In genomic region chr10:117698313-117699138, GRCm38 (mm10) we compare ENCODE assay signal across 16 mouse cellular contexts.
"Had no signal": no experiment of that assay in that cellular context is flagged by ENCODE, and none has a peak within 500 bp of the region (broad histone marks: within the 10 kb centered on the region; RNA-seq: fewer than 3 reads in every experiment).

No protein-coding gene starts in this region.

- H3K9me3 ChIP-seq: neural tube, embryonic 13.5 days; neural tube, embryonic 15.5 days; stomach, embryonic 15.5 days had no signal

- H3K27ac ChIP-seq: neural tube, embryonic 13.5 days; neural tube, embryonic 15.5 days; stomach, embryonic 15.5 days; stomach, postnatal 0 days had no signal

- H3K4me1 ChIP-seq: neural tube, embryonic 13.5 days; neural tube, embryonic 15.5 days; stomach, embryonic 15.5 days had no signal

- DNase-seq: retina, postnatal 1 day; right cerebral cortex, adult 18-20 months; right cerebral cortex, postnatal 14 days; right cerebral cortex, postnatal 25 days; right cerebral cortex, postnatal 4 days; spleen, adult 18-20 months; thymus, adult 18-20 months; thymus, adult 2 months; thymus, postnatal 14 days; thymus, postnatal 25 days; thymus, postnatal 36 days; thymus, postnatal 4 days had no signal

- H3K27me3 ChIP-seq: neural tube, embryonic 13.5 days; neural tube, embryonic 15.5 days; stomach, embryonic 15.5 days had no signal

- H3K9ac ChIP-seq: neural tube, embryonic 13.5 days; neural tube, embryonic 15.5 days; stomach, embryonic 15.5 days had no signal

- H3K4me3 ChIP-seq: neural tube, embryonic 13.5 days; neural tube, embryonic 15.5 days; stomach, embryonic 15.5 days had no signal
